Mouse (Mus musculus) C2C12 (cell line): ENCODE data around the gene Lfng.

Experiments
- CEBPB ChIP-seq: IDR thresholded peaks from one replicate; pipeline ENCODE4 v1.6.1; 2011; ENCODE audit warnings: low read depth, mild to moderate bottlenecking, control low read depth, moderate library complexity
- CTCF ChIP-seq: IDR thresholded peaks from one replicate; pipeline ENCODE4 v1.5.1; 2011; ENCODE audit not compliant: control insufficient read depth, insufficient read depth, insufficient read length
- FOSL1 ChIP-seq: IDR thresholded peaks from one replicate; pipeline ENCODE4 v1.8.0; 2011; ENCODE audit warnings: mild to moderate bottlenecking, low read length; ENCODE audit not compliant: poor library complexity, insufficient read depth, severe bottlenecking
- MAX ChIP-seq: IDR thresholded peaks from one replicate; pipeline ENCODE4 v1.6.1; 2011; ENCODE audit warnings: mild to moderate bottlenecking, control low read depth
- MYOD1 ChIP-seq: IDR thresholded peaks from one replicate; pipeline ENCODE4 v1.6.1; 2011; ENCODE audit warnings: low read depth; ENCODE audit not compliant: control insufficient read depth, insufficient read length
- MYOG ChIP-seq: IDR thresholded peaks from one replicate; pipeline ENCODE4 v1.6.1; 2011; ENCODE audit not compliant: control insufficient read depth, insufficient read length; ENCODE audit errors: extremely low read depth
- USF1 ChIP-seq: IDR thresholded peaks from one replicate; pipeline ENCODE4 v1.6.1; 2011; ENCODE audit warnings: low read depth, mild to moderate bottlenecking, control low read depth, moderate library complexity

DNA sequence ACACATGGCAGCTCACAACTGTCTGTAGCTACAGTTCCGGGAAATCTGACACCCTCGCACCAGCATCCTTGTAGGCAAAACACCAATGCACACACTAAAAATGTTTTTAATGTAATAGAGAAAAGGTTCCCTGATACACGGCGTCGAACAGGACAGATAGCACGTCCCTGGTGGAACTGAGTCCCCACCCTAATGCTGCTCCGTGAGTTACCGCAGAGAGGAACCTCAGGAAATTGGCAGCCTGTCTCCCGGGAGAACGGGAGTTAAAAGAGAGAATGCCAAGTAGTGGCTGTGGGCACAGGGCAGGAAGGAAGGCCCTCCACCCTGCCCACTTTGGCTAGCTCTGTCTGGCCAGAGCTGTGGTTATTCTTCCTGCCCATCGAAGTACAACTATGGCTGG, 44.1 kb downstream of the Lfng start:
- TF ChIP-seq CTCF (no peak), MYOD1 (no peak), USF1 (no peak), MYOG (no peak), MAX (no peak), CEBPB (no peak), FOSL1 (no peak)
